Mouse (Mus musculus) midbrain, embryonic 10.5 days (tissue): ENCODE measurements around the gene Plin4. TPM values are rescaled to one million over a fixed set of nuclear protein-coding genes. Genes with fewer than 3 reads are reported as not detected.

Experiments used
- DNase-seq: peaks from one replicate; pipeline ENCODE4 v3.0.0-alpha.2; 2017; ENCODE audit warnings: low spot score
- H3K27ac ChIP-seq: fragments of 300-500 bp; sonication (generic); replicated peaks from 2 replicates; pipeline ENCODE4 v1.5.1; 2016; ENCODE audit warnings: mild to moderate bottlenecking
- H3K27me3 ChIP-seq: fragments of 300-500 bp; sonication (generic); 2 replicates; pipeline ENCODE4 v1.6.1; 2016; ENCODE audit warnings: low read depth, mild to moderate bottlenecking; ENCODE audit not compliant: poor library complexity, severe bottlenecking
- H3K36me3 ChIP-seq: fragments of 300-500 bp; sonication (generic); 2 replicates; pipeline ENCODE4 v1.6.1; 2016; ENCODE audit warnings: mild to moderate bottlenecking, moderate library complexity
- H3K4me1 ChIP-seq: fragments of 300-500 bp; sonication (generic); 2 replicates; pipeline ENCODE4 v1.6.1; 2016
- H3K4me3 ChIP-seq: fragments of 300-500 bp; sonication (generic); 2 replicates; pipeline ENCODE4 v1.5.1; 2016; ENCODE audit warnings: mild to moderate bottlenecking, moderate library complexity
- H3K9me3 ChIP-seq: fragments of 300-500 bp; sonication (generic); replicated peaks from 2 replicates; pipeline ENCODE4 v1.6.1; 2016; ENCODE audit warnings: mild to moderate bottlenecking
- WGBS: fragments of 180-500 bp; shearing (Covaris S2); methylation state at CpG from one replicate; pipeline ENCODE4 v1.1.7; 2016; 5-methylcytosine and 5-hydroxymethylcytosine counted together
- polyA plus RNA-seq: library from polyadenylated mRNA; unstranded; fragments of >200 nt; fragmentation: Nextera tagmentation; extraction: Ambion mirVana; gene quantifications from 2 replicates; pipeline ENCODE4 v1.2.1, GENCODE M21; 2016

Gene Plin4
- 0.04 and 0.11 TPM in 2 replicates for polyA plus RNA-seq

DNA sequence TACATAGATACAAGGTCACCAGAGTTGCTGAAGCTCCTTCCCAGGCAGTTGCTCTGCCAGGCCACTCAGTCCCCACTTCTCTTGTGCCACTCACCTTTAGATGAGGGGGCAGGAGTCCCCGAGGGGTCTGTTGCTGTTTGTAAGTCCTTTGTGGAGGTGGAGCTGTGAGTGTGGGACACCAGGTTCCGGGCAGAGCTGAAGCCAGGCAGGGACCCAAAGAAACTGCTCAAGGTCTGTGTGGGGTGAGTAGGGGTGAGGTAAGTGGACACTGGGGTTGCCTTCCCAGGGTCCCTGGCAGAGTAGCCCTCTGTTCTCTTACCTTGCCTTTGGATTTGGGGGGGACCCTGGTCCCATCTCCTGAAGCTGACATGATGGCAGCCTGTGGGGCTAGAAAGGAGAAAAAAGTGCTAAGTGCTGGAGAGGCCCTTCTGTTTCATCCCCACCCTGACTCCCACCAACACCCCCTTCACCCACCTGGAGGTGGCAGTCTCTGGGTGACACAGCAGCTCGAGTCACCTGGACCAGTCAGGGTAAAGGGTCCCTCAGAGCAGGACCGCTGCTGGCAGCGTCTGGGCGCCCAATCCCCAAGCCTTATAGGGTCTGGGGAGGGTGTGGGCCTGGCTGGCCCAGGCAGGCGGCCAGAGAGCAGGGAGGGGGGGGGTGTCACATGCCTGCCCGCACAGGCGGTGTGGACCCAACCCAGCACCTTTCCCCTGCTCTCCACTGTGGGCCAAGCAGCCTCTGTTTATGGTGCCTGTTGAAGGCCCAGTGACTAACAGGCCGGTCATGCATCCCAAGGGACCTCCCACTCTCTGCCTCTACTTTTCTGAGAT, at the start of gene Plin4:
Gene Plin4, minus strand, starts transcription at position 585 of the 833 bp plus-strand sequence.
- 63% methylated on average over 8 of the region's 10 CpGs for WGBS
- H3K36me3 ChIP-seq = no peaks in the 10 kb centered on the region
- H3K4me1 ChIP-seq = peaks cover 10% of the 10 kb centered on the region; the same call in 1 of the 2 replicates
- H3K27me3 ChIP-seq = no peaks in the 10 kb centered on the region
- no peak within 1 kb of the TSS for H3K4me3 ChIP-seq
- no peak for DNase-seq
- no peak within 1 kb of the TSS for H3K27ac ChIP-seq
- no peaks in the 10 kb centered on the region for H3K9me3 ChIP-seq

DNA sequence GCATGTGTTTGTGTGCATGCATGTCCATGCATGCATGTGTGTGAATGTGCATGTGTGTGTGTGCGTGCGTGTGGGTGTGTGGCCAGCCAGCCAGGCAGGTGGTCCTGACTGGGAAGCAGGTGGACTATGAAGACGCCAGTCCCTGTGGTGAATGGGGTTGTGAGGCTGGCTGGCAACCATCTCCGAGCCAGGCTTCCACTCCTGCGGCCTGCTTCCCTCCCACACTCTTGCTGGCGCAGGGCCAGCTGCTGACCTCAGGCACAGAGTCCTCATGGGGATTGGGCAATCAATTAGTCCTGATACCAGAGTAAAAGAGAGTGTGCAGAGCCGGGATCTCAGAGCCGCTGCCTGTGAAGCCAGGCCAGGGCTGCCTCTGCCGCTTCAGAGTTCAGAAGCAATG, 44.0 kb upstream of the Plin4 start:
- DNase-seq = no peak
- H3K36me3 ChIP-seq = no peaks in the 10 kb centered on the region
- no peak overlapping the region for H3K4me3 ChIP-seq
- H3K4me1 ChIP-seq = peaks cover 18% of the 10 kb centered on the region
- 59% methylated on average over 9 of the region's 9 CpGs for WGBS
- H3K27ac ChIP-seq = no peak overlapping the region
- H3K9me3 ChIP-seq = no peaks in the 10 kb centered on the region
- peaks cover 79% of the 10 kb centered on the region for H3K27me3 ChIP-seq

DNA sequence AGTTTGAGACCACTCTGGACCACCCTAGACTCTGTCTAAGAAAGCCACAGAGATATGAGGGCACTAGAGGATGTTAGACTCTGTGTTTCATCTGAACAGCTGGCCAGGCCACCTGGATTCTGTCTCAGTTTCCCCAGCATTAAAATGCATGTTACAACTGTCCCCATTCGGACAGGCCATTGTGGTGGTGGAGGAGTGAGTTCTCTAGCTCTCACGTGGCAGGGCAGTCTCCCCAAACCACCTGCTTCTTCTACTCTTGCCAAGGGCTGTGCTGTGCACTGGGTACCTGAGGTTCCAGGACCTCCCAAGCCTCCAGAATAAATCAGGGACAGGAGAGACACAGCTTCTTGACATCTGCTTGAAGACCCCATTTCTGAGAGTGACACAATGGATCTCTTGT, 40.3 kb upstream of the Plin4 start:
- H3K9me3 ChIP-seq = no peaks in the 10 kb centered on the region
- no peak overlapping the region for H3K27ac ChIP-seq
- peaks cover 83% of the 10 kb centered on the region for H3K27me3 ChIP-seq
- DNase-seq = no peak
- no peaks in the 10 kb centered on the region for H3K36me3 ChIP-seq
- no peak overlapping the region for H3K4me3 ChIP-seq
- WGBS = 33% methylated on average over 2 of the region's 2 CpGs
- peaks cover 47% of the 10 kb centered on the region for H3K4me1 ChIP-seq

DNA sequence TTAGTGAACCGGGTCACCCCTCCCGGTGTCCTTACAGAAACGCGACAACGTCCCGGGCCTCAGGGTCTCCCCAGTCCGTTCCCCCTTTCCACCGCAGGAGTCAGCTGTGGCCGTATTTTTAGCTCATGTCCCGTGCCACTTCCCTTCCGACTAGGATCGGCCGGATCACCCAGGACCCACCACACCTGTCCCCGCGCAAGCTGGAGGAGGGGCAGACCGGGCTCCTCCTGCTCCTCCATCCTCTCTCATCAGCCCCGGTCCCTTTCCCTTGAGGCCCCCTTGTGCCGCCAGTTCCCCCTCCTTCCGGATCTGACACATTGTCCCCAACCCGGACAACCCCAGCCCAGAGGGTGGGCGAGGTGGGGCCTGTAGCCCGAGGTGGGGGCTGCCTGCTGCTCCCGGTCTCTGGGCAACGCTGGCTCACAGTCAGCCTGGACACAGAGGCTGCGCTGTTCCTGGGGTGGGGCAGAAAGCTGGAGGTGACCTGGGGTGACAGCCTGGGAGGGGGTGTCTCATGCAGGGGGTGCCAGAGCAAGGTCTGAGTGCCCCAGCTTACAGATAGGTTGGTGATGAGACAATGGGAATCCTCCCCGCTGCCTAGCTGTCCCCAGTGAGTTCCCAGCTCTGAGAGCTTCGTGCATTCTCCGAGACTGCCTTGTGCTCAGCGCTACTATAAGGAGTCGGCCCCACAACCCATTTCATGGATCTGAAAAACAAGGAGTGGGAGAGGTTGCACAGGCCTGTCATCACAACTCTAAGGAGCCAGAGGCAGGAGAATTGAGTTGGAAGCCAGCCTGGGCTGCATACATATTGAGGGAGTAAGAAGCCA, 39.4 kb upstream of the Plin4 start:
- 1% methylated on average over 30 of the region's 30 CpGs for WGBS
- Histone ChIP-seq H3K4me3 (peak overlapping the region; percentile 47), H3K9me3 (no peaks in the 10 kb centered on the region), H3K27ac (peak overlapping the region; percentile 68), H3K4me1 (peaks cover 46% of the 10 kb centered on the region), H3K36me3 (no peaks in the 10 kb centered on the region), H3K27me3 (peaks cover 83% of the 10 kb centered on the region)
- DNase-seq = no peak

DNA sequence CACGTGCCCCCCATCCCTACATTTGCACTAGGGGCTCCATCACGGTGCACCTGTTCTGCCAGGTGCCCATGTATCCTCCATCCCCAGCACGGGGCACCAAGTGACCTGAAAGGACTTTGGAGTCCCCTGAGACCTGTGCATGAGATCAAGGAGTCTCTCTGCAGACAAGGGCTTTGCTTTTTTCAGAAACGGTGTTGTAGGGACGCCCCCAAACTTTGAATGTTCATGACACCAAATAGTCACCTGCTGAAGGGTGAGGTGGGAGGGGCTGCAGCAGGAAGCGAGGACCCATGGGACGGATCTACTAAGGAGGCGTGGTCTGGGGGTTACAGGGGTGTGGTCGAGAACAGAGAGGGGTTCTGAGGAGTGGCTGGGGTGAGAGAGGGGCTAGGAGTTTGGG, 38.7 kb upstream of the Plin4 start:
- Histone ChIP-seq H3K9me3 (no peaks in the 10 kb centered on the region), H3K4me3 (peak overlapping the region; percentile 47), H3K4me1 (peaks cover 41% of the 10 kb centered on the region), H3K27me3 (peaks cover 84% of the 10 kb centered on the region), H3K36me3 (no peaks in the 10 kb centered on the region), H3K27ac (no peak overlapping the region)
- no peak for DNase-seq
- WGBS = 14% methylated on average over 9 of the region's 9 CpGs

DNA sequence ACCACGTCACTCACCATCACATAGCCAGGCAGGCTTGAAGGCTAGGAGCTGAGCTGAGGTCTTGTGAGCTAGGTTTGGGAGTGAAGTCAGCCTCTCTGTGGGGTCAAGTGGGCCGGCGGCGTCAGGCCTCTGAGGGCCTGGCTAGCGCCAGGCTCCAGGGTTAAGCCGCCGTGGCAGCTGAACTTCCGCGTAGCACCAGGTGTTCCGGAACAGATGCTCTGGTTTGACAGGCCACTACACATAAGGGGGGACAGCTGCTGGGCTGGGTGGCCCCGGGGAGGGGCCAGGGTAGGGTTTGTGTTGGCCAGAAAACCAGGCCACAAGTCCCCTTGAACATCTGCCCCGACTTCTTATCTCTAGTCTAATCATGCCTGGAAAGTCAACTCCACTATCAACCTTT, 37.8 kb upstream of the Plin4 start:
- peaks cover 92% of the 10 kb centered on the region for H3K27me3 ChIP-seq
- H3K27ac ChIP-seq = no peak overlapping the region
- no peak for DNase-seq
- H3K4me1 ChIP-seq = peaks cover 47% of the 10 kb centered on the region
- WGBS = 64% methylated on average over 12 of the region's 12 CpGs
- no peaks in the 10 kb centered on the region for H3K36me3 ChIP-seq
- H3K9me3 ChIP-seq = no peaks in the 10 kb centered on the region
- no peak overlapping the region for H3K4me3 ChIP-seq

DNA sequence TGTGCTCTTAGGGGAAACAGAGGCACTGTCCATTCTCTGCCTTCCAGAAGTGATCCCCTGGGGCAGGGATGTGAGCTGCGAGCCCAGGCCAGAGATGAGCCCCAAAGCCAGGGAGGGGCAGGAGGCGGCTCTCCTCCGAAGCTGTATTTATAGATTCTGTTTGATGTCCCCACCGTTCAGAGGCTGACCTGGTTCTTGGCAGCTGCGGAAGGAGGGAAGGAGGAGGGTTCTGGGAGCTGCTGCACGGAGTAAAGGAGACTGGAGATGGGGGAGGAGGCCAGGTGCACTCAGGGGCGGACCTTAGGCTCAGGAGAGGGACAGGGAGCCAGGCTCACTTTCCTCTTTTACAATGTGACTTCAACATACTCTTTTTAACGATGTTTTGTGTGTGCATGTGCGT, 36.5 kb upstream of the Plin4 start:
- H3K27ac ChIP-seq = no peak overlapping the region
- no peaks in the 10 kb centered on the region for H3K9me3 ChIP-seq
- DNase-seq = no peak
- H3K4me3 ChIP-seq = no peak overlapping the region
- peaks cover 60% of the 10 kb centered on the region for H3K4me1 ChIP-seq
- H3K27me3 ChIP-seq = peaks cover 100% of the 10 kb centered on the region
- H3K36me3 ChIP-seq = no peaks in the 10 kb centered on the region
- 19% methylated on average over 9 of the region's 9 CpGs for WGBS

DNA sequence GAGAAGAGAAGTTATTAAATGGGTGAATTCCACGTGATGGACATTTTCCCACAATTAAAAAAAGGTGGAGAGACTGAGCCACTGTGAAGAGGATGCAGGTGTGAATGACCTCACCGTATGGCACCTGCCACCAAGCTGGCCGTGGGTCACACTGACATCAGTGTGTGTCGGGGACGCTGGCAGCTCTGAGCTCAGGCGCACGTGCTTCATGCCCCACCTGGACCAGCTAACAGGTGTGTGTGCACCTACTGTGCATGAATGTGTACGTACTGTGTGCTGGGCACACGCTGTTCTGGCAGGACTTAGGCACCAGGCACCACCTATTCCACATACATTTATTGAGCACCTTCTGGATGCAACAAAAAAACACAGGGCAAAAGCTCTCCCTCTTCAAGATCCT, 34.9 kb upstream of the Plin4 start:
- no peaks in the 10 kb centered on the region for H3K36me3 ChIP-seq
- H3K27ac ChIP-seq = no peak overlapping the region
- DNase-seq = no peak
- H3K27me3 ChIP-seq = peaks cover 100% of the 10 kb centered on the region
- H3K4me3 ChIP-seq = no peak overlapping the region
- no peaks in the 10 kb centered on the region for H3K9me3 ChIP-seq
- WGBS = 78% methylated on average over 9 of the region's 9 CpGs
- peaks cover 72% of the 10 kb centered on the region for H3K4me1 ChIP-seq

DNA sequence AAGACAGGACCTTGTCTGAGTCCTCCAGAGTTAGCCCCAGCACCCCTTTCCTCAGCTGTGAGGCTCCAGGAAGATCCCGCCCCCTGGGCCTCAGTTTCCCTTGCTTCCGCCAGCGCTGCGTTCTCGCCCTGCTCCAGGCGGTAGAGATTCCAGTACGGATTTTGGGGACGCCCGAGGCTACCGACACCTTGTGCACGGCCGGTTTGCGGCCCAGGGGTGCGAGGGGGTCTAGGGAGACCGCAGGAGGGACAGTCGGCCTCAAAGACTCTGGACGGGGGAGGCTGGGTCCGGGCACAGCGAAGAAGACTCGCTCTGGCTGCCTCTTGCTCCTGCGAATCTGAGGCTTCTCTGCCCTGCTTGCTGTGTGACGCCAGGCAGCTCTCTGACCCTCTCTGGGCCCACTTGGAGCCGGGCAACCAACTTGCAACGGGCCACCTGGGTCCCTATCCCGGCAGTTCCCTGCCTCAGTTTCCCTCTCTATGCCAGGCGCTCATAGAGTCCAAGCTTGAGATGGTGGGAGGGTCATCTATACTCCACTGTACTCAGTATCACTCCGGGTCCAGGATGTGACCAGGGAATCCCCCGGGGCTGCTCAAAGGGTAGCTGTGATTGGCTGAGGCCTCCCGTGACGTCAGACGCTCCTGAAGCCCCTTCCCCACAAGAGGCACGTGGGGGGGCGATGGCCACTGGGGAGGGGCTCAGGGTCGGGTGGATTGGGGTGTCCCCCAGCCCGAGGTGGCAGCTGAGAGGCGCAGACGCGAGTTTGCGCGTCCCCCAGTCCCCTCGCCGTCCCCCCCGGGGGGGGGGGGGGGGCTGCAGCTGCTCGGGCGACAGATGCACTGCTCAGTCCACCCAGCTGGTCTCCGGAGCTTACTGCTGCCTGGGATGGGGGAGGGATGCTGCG, 32.4 kb upstream of the Plin4 start:
- Histone ChIP-seq H3K4me1 (peaks cover 76% of the 10 kb centered on the region), H3K9me3 (no peaks in the 10 kb centered on the region), H3K27me3 (peaks cover 100% of the 10 kb centered on the region), H3K27ac (peak overlapping the region; percentile 79), H3K36me3 (no peaks in the 10 kb centered on the region), H3K4me3 (peak overlapping the region; percentile 57)
- under 1% methylated on average over 38 of the region's 47 CpGs for WGBS
- peak; percentile 73 for DNase-seq

DNA sequence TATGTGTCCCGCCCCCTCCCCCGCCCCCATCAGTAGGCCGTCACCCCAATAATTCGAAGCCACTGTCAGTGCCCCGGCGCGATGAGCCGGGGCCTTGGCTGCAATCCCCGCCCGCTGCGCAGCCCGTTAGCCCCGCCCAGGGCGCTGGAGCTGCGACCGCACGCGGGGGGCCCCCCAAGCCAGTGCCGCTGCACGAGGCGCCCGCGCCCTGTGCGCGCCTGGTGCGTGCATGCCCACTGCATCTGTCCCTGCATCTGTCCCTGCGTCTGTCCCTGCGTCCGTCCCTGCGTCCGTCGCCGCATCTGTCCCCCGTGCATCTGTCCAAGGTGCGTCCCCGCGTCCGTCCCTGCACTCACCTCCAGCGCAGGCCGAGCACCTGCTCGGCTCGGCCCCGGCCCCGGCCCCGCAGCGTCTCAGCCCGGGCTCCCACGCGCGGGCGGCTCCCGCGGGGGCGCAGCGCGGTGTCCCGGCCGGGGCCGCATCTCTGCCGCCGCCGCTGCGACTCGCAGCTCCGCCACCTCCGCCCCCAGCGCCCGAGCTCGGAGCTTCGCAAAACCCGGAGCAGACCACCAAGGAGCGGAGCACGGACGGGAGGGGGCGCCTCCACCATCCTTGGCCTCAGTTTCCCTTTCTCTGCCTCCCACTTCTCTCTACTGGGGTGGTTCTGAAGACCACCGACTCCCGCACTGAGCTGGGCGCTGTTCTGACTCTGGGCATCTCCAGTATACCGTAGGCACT, 30.4 kb upstream of the Plin4 start, which contains the start of gene Sema6b:
Gene Sema6b, minus strand, starts transcription at position 486 of the 738 bp plus-strand sequence.
- peaks cover 67% of the 10 kb centered on the region for H3K4me1 ChIP-seq
- peak within 1 kb of the TSS; percentile 79 for H3K4me3 ChIP-seq
- 1% methylated on average over 79 of the region's 79 CpGs for WGBS
- H3K27me3 ChIP-seq = peaks cover 99% of the 10 kb centered on the region
- peak; percentile 81 for DNase-seq
- H3K9me3 ChIP-seq = no peaks in the 10 kb centered on the region
- peak within 1 kb of the TSS; percentile 81 for H3K27ac ChIP-seq
- no peaks in the 10 kb centered on the region for H3K36me3 ChIP-seq

DNA sequence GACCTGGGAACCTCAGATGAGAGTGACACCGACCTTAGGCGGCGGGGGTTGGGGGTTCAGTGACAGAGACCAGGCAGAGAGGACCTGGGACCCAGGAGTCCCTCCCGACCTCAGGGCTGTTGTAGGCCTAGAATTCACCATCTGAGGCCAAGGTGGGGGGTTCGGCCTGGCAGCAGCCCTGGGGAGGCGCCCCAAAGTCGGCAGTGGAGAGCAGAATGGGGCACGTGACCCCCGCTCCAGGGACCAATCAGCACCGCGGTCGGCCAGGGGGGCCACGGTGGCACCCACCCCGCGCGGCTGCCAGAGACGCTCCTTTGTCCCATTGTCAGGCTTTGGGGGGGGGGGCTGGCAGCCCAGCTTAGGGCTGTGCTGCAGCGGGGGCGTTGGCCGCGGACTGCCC, 29.8 kb upstream of the Plin4 start:
- peaks cover 93% of the 10 kb centered on the region for H3K27me3 ChIP-seq

More for the DNA sequence above, 29.8 kb upstream of the Plin4 start:
- no peaks in the 10 kb centered on the region for H3K36me3 ChIP-seq
- no peaks in the 10 kb centered on the region for H3K9me3 ChIP-seq
- H3K4me1 ChIP-seq = peaks cover 74% of the 10 kb centered on the region
- H3K4me3 ChIP-seq = peak overlapping the region; percentile 79
- 5% methylated on average over 21 of the region's 21 CpGs for WGBS
- H3K27ac ChIP-seq = peak overlapping the region; percentile 81
- DNase-seq = no peak
